Mouse (Mus musculus) lung, adult 2 months (tissue): ENCODE measurements around the gene Nipsnap3b.

Experiments
- CTCF ChIP-seq: fragments of 200-500 bp; IDR thresholded peaks from 2 replicates; pipeline ENCODE4 v1.5.1; 2011; ENCODE audit warnings: mild to moderate bottlenecking, low read length, control low read depth; ENCODE audit not compliant: insufficient read depth
- POLR2A ChIP-seq: fragments of 200-500 bp; IDR thresholded peaks from 2 replicates; pipeline ENCODE4 v1.6.1; 2011; ENCODE audit warnings: low read depth, mild to moderate bottlenecking, control low read depth, low read length, borderline replicate concordance; ENCODE audit errors: extremely low read depth

DNA sequence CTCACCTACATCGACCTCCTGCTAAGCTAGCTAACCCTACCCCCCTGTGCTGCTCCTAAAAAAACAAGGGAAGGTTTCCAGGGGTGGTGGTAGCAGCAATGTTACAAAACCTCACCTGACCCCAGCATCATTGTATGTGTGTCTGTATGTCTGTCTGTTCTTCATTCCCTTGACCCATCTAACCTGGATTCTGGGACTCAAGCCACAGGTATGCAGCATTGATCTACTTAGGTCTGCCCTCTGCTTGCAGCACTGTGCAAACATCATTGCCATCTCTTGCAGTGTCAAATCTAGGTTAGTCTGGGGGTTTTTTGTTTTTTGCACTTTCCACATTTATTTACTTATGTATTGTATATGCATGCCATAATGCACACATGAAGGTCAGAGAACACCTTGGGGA lies 6.7 kb downstream of the Nipsnap3b start:
- TF ChIP-seq CTCF, result no peak
- TF ChIP-seq POLR2A, result no peak
